Mouse (Mus musculus): ENCODE data around the gene Hspa12b.

- TF ChIP-seq POLR2A (IDR thresholded peaks at IDR 0.05; ENCODE audit: low read depth, low read length), result no peak
- no peak for TF ChIP-seq CTCF (conservative IDR thresholded peaks at IDR 0.05; ENCODE audit: insufficient read depth, insufficient read length, low read depth, low read length)
Observed at GRCm38 (mm10) chr2:131168914-131169313, 41.8 kb downstream of the Hspa12b start.

All from kidney, adult 2 months (tissue).